Mouse (Mus musculus) embryonic fibroblast, embryonic 13.5 days (primary cell): ENCODE measurements around the gene Sdccag8.

Experiments
- CTCF ChIP-seq: IDR thresholded peaks from 2 replicates; pipeline ENCODE4 v1.5.1; 2011; ENCODE audit warnings: mild to moderate bottlenecking, control low read depth, low read length, moderate library complexity, borderline replicate concordance; ENCODE audit not compliant: insufficient read depth
- POLR2A ChIP-seq: IDR thresholded peaks from 2 replicates; pipeline ENCODE4 v1.6.1; 2011; ENCODE audit warnings: low read depth, mild to moderate bottlenecking, control low read depth, low read length, moderate library complexity

DNA sequence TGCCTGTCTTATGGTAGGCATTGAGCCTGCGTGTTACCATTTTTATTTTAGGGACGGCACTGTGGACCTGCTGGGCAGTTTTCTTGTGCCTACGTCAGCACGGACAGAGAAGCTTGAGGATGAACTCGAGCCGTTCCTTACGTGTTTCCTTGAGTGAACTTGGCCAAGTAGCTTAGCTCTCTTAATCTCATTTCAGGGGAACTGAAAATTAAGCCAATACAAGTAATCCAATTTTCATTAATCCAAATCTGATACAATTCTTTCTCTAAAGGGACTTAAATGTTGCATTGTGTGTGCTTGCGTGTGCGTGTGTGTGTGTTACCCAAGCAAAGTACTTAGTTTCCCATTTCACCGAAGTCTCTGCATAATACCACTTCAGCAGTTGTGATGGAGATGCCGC, 56.0 kb downstream of the Sdccag8 start:
- TF ChIP-seq CTCF (no peak), POLR2A (no peak)
